Mouse (Mus musculus) heart, postnatal 0 days (tissue): Measurements from ENCODE around the gene Fam78b. TPM values are rescaled to one million over a fixed set of nuclear protein-coding genes. Genes with fewer than 3 reads are reported as not detected.

ENCODE experiments used
- ATAC-seq: fragments of 200-750 bp; cut with Nextera tagmentation; 2 replicates; pipeline ENCODE4 v1.8.0; 2017; ENCODE audit warnings: low read depth, moderate number of reproducible peaks, moderate library complexity; ENCODE audit not compliant: insufficient read depth
- DNase-seq: peaks from one replicate; pipeline ENCODE4 v3.0.0-alpha.2; 2016; ENCODE audit warnings: low spot score
- H3K27ac ChIP-seq: fragments of 300-500 bp; sonication (generic); 2 replicates; pipeline ENCODE4 v1.5.1; 2014; ENCODE audit warnings: low read depth, mild to moderate bottlenecking
- H3K27me3 ChIP-seq: fragments of 300-500 bp; sonication (generic); 2 replicates; pipeline ENCODE4 v1.6.1; 2014; ENCODE audit warnings: low read length, mixed read lengths; ENCODE audit not compliant: control insufficient read depth, insufficient read depth
- H3K36me3 ChIP-seq: fragments of 300-500 bp; sonication (generic); replicated peaks from 2 replicates; pipeline ENCODE4 v1.6.1; 2014; ENCODE audit warnings: low read length, mixed read lengths; ENCODE audit not compliant: control insufficient read depth, insufficient read depth
- H3K4me1 ChIP-seq: fragments of 300-500 bp; sonication (generic); 2 replicates; pipeline ENCODE4 v1.6.1; 2014; ENCODE audit warnings: antibody characterized with exemption; ENCODE audit not compliant: control insufficient read depth, insufficient read depth
- H3K4me2 ChIP-seq: fragments of 300-500 bp; sonication (generic); 2 replicates; pipeline ENCODE4 v1.6.1; 2014; ENCODE audit warnings: low read depth, mild to moderate bottlenecking, low read length, moderate library complexity
- H3K4me3 ChIP-seq: fragments of 300-500 bp; sonication (generic); 2 replicates; pipeline ENCODE4 v1.5.1; 2014; ENCODE audit warnings: low read depth, low read length
- H3K9ac ChIP-seq: fragments of 300-500 bp; sonication (generic); replicated peaks from 2 replicates; pipeline ENCODE4 v1.6.1; 2014; ENCODE audit warnings: low read depth, low read length, mixed read lengths
- H3K9me3 ChIP-seq: fragments of 300-500 bp; sonication (generic); replicated peaks from 2 replicates; pipeline ENCODE4 v1.6.1; 2016; ENCODE audit warnings: low read length; ENCODE audit not compliant: control insufficient read depth
- CTCF ChIP-seq: IDR thresholded peaks from 2 replicates; pipeline ENCODE4 v1.5.1; 2016; ENCODE audit warnings: antibody characterized with exemption, control low read depth, low read depth
- EP300 ChIP-seq: IDR thresholded peaks from 2 replicates; pipeline ENCODE4 v1.6.1; 2016; ENCODE audit warnings: antibody characterized with exemption, low read depth
- WGBS: fragments of 180-500 bp; shearing (Covaris S2); extraction: QIAGEN DNeasy Blood & Tissue Kit; methylation state at CpG from one replicate; pipeline ENCODE4 v1.1.7; 2014; 5-methylcytosine and 5-hydroxymethylcytosine counted together
- polyA plus RNA-seq: library from polyadenylated mRNA; unstranded; fragments of >200 nt; fragmentation: Nextera tagmentation; extraction: Ambion mirVana; gene quantifications from 2 replicates; pipeline ENCODE4 v1.2.1, GENCODE M21; 2015
- total RNA-seq: library from RNA; depleted of rRNA; stranded (reverse); fragments of >200 nt; gene quantifications from 2 replicates; pipeline ENCODE4 v1.2.3, GENCODE M21; 2014; ENCODE audit warnings: low replicate concordance

The Fam78b gene
- total and polyA plus RNA-seq, 2 experiments from 2014 or later, result 0.63 to 5.6 TPM

DNA sequence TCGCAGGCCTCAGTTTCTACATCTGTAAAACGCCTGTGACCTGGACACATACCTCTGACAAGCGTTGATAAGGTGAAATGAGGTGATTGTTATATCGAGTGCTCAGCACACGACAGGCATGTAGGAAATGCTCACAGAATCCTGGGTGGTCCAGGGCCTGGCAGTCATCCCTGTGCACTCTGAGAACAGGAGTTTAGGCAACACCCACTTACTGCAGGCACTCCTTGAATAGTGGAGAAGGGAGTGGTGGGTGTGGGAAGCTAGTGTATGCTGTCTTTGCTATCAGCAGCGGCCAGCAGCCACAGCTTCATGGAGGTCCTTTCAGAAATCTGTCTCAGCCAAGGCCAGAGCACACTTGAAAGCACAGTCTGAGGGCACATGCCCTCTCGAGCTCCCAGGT lies 52.8 kb downstream of the Fam78b start:
- 53% methylated on average over 7 of the region's 7 CpGs for WGBS
- no peak overlapping the region for H3K27ac ChIP-seq
- no peak for DNase-seq
- H3K4me3 ChIP-seq, result no peak overlapping the region
- no peaks in the 10 kb centered on the region for H3K36me3 ChIP-seq
- ATAC-seq, result no peak
- no peaks in the 10 kb centered on the region for H3K27me3 ChIP-seq
- H3K4me2 ChIP-seq, result no peak overlapping the region
- H3K9ac ChIP-seq, result no peak overlapping the region
- no peaks in the 10 kb centered on the region for H3K4me1 ChIP-seq
- no peaks in the 10 kb centered on the region for H3K9me3 ChIP-seq
- TF ChIP-seq EP300 (no peak), CTCF (no peak)

- Histone ChIP-seq H3K9me3 (no peaks in the 10 kb centered on the region), H3K27me3 (no peaks in the 10 kb centered on the region), H3K9ac (no peak overlapping the region), H3K36me3 (no peaks in the 10 kb centered on the region), H3K4me1 (no peaks in the 10 kb centered on the region), H3K4me2 (no peak overlapping the region), H3K27ac (no peak overlapping the region), H3K4me3 (no peak overlapping the region)
- TF ChIP-seq EP300 (no peak), CTCF (no peak)
- ATAC-seq (no peak), DNase-seq (no peak)
- 69% methylated on average over 5 of the region's 5 CpGs for WGBS
Measured at GRCm38 (mm10) chr1:167057543-167057942, 56.3 kb downstream of the Fam78b start.

- Histone ChIP-seq H3K36me3 (no peaks in the 10 kb centered on the region), H3K9me3 (no peaks in the 10 kb centered on the region), H3K4me2 (no peak overlapping the region), H3K4me3 (no peak overlapping the region), H3K4me1 (0 out of 2 replicates have a peak, but pooled peaks cover 4% of the 10 kb centered on the region), H3K9ac (no peak overlapping the region), H3K27me3 (no peaks in the 10 kb centered on the region), H3K27ac (no peak overlapping the region)
- TF ChIP-seq CTCF (no peak), EP300 (no peak)
- no peak for DNase-seq
- WGBS, result 58% methylated on average over 9 of the region's 9 CpGs
- no peak for ATAC-seq
Measured at GRCm38 (mm10) chr1:167059550-167060285, 58.5 kb downstream of the Fam78b start.

DNA sequence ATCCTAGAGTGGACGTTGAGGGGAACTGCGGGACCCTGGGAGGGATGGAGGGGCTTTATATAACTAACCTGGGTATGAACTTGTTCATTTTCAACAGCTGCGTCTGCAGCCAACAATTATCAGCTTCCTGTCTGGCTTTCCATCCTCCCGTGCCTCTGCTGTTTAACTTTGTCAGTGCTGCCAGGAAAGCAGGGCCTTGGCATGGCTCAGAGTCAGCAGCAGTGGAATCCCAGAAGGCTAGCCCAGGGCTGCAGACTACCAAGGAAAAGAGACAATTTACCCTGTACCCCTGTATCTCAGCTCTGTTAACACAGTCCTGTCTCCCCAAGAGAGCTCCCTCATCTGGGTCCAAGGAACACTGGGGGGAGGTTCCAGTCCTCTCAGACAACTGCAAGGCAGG lies 62.8 kb downstream of the Fam78b start:
- TF ChIP-seq EP300 (no peak), CTCF (no peak)
- DNase-seq, result no peak
- no peak for ATAC-seq

GRCm38 (mm10) chr1:167065541-167065940 lies 64.3 kb downstream of the Fam78b start:
- ATAC-seq, result no peak
- no peak for DNase-seq
- no peak overlapping the region for H3K4me2 ChIP-seq
- no peak overlapping the region for H3K9ac ChIP-seq
- H3K4me1 ChIP-seq, result 0 out of 2 replicates have a peak, but pooled peaks cover 4% of the 10 kb centered on the region
- H3K36me3 ChIP-seq, result no peaks in the 10 kb centered on the region
- TF ChIP-seq CTCF (no peak), EP300 (no peak)
- no peak overlapping the region for H3K27ac ChIP-seq
- no peaks in the 10 kb centered on the region for H3K9me3 ChIP-seq
- no peaks in the 10 kb centered on the region for H3K27me3 ChIP-seq
- no peak overlapping the region for H3K4me3 ChIP-seq
- 34% methylated on average over 4 of the region's 4 CpGs for WGBS

More for the DNA sequence above, 62.8 kb downstream of the Fam78b start:
- Histone ChIP-seq H3K4me1 (0 out of 2 replicates have a peak, but pooled peaks cover 4% of the 10 kb centered on the region), H3K9ac (no peak overlapping the region), H3K27ac (no peak overlapping the region), H3K27me3 (no peaks in the 10 kb centered on the region), H3K36me3 (no peaks in the 10 kb centered on the region), H3K4me2 (no peak overlapping the region), H3K4me3 (no peak overlapping the region), H3K9me3 (no peaks in the 10 kb centered on the region)
- WGBS, result 32% methylated on average over 4 of the region's 4 CpGs

- 61% methylated on average over 10 of the region's 10 CpGs for WGBS
- no peak for ATAC-seq
- no peak for DNase-seq
- Histone ChIP-seq H3K9me3 (no peaks in the 10 kb centered on the region), H3K4me2 (no peak overlapping the region), H3K9ac (no peak overlapping the region), H3K4me1 (0 out of 2 replicates have a peak, but pooled peaks cover 4% of the 10 kb centered on the region), H3K27ac (no peak overlapping the region), H3K36me3 (no peaks in the 10 kb centered on the region), H3K27me3 (no peaks in the 10 kb centered on the region), H3K4me3 (no peak overlapping the region)
- TF ChIP-seq CTCF, result no peak
- TF ChIP-seq EP300, result no peak
Measured at GRCm38 (mm10) chr1:167065986-167066385, 64.8 kb downstream of the Fam78b start.
